Mouse (Mus musculus): ENCODE measurements around the gene Kazn. TPM values are rescaled to one million over a fixed set of nuclear protein-coding genes. Genes with fewer than 3 reads are reported as not detected.
A peak's percentile ranks its signal among the peaks of the same experiment; 100 is the strongest.

Gene Kazn
- total RNA-seq, 1 experiment from 2014 or later, result 0.50 TPM

- no peak for ATAC-seq (replicated peaks; ENCODE audit: low read depth, poor library complexity, severe bottlenecking)
Observed at GRCm38 (mm10) chr4:142064582-142065228, 174.5 kb downstream of the Kazn start.

- ATAC-seq (replicated peaks; ENCODE audit: low read depth, poor library complexity, severe bottlenecking), result no peak
Observed at GRCm38 (mm10) chr4:142063057-142063534, 176.1 kb downstream of the Kazn start.

GRCm38 (mm10) chr4:142061485-142062240, 177.5 kb downstream of the Kazn start:
- no peak for ATAC-seq (replicated peaks; ENCODE audit: low read depth, poor library complexity, severe bottlenecking)

- ATAC-seq (replicated peaks; ENCODE audit: low read depth, poor library complexity, severe bottlenecking), result no peak
Observed at GRCm38 (mm10) chr4:142060455-142061378, 178.5 kb downstream of the Kazn start.

GRCm38 (mm10) chr4:142059841-142060193, 179.4 kb downstream of the Kazn start:
- no peak for ATAC-seq (replicated peaks; ENCODE audit: low read depth, poor library complexity, severe bottlenecking)

- ATAC-seq (replicated peaks; ENCODE audit: low read depth, poor library complexity, severe bottlenecking), result no peak
Observed at GRCm38 (mm10) chr4:142059113-142059840, 179.9 kb downstream of the Kazn start.

- no peak for ATAC-seq (replicated peaks; ENCODE audit: low read depth, poor library complexity, severe bottlenecking)
Observed at GRCm38 (mm10) chr4:142057529-142058216, 181.5 kb downstream of the Kazn start.

- no peak for ATAC-seq (replicated peaks; ENCODE audit: low read depth, poor library complexity, severe bottlenecking)
Observed at GRCm38 (mm10) chr4:142055600-142055999, 183.6 kb downstream of the Kazn start.

- peak; percentile 76 for ATAC-seq (replicated peaks; ENCODE audit: low read depth, poor library complexity, severe bottlenecking)
Observed at GRCm38 (mm10) chr4:142054580-142054979, 184.6 kb downstream of the Kazn start.

GRCm38 (mm10) chr4:142053661-142054448, 185.3 kb downstream of the Kazn start:
- no peak for ATAC-seq (replicated peaks; ENCODE audit: low read depth, poor library complexity, severe bottlenecking)

- ATAC-seq (replicated peaks; ENCODE audit: low read depth, poor library complexity, severe bottlenecking), result peak; percentile 48; the same call in 1 of the 2 replicates
Observed at GRCm38 (mm10) chr4:142053261-142053660, 185.9 kb downstream of the Kazn start.

GRCm38 (mm10) chr4:142052391-142053132, 186.6 kb downstream of the Kazn start:
- ATAC-seq (replicated peaks; ENCODE audit: low read depth, poor library complexity, severe bottlenecking), result no peak

Other genes with a start within 250 kb of the Kazn start
- not detected in 2 replicates for gene Fhad1, start 224.3 kb downstream of the Kazn start, total RNA-seq (2017)
- gene Tmem51, start 155.1 kb downstream of the Kazn start, total RNA-seq (2017), result 0.39 and 0.41 TPM in 2 replicates

All from common myeloid progenitor, adult 5-6 weeks (primary cell).